Mouse (Mus musculus) neural tube, embryonic 15.5 days (tissue): Measurements from ENCODE around the gene St6galnac5. TPM values are rescaled to one million over a fixed set of nuclear protein-coding genes. Genes with fewer than 3 reads are reported as not detected.
"Not testable (repeated sequence)": the region's sequence is repeated elsewhere in the genome, so short reads cannot be mapped to it uniquely, and the experiment has no call there.

Source experiments
- ATAC-seq: fragments of 200-750 bp; cut with Nextera tagmentation; 2 replicates; pipeline ENCODE4 v1.8.0; 2017; ENCODE audit warnings: mild to moderate bottlenecking, moderate TSS enrichment, moderate library complexity; ENCODE audit not compliant: low FRiP score
- H3K27ac ChIP-seq: fragments of 300-500 bp; sonication (generic); replicated peaks from 2 replicates; pipeline ENCODE4 v1.5.1; 2015; ENCODE audit warnings: mild to moderate bottlenecking, inconsistent platforms
- H3K27me3 ChIP-seq: fragments of 300-500 bp; sonication (generic); replicated peaks from 2 replicates; pipeline ENCODE4 v1.6.1; 2015; ENCODE audit warnings: inconsistent platforms
- H3K36me3 ChIP-seq: fragments of 300-500 bp; sonication (generic); 2 replicates; pipeline ENCODE4 v1.6.1; 2015; ENCODE audit warnings: inconsistent platforms
- H3K4me1 ChIP-seq: fragments of 300-500 bp; sonication (generic); 2 replicates; pipeline ENCODE4 v1.6.1; 2015; ENCODE audit warnings: inconsistent platforms
- H3K4me2 ChIP-seq: fragments of 300-500 bp; sonication (generic); 2 replicates; pipeline ENCODE4 v1.6.1; 2015; ENCODE audit warnings: inconsistent platforms, mild to moderate bottlenecking, moderate library complexity
- H3K4me3 ChIP-seq: fragments of 300-500 bp; sonication (generic); replicated peaks from 2 replicates; pipeline ENCODE4 v1.5.1; 2015; ENCODE audit warnings: mild to moderate bottlenecking, inconsistent platforms
- H3K9ac ChIP-seq: fragments of 300-500 bp; sonication (generic); replicated peaks from 2 replicates; pipeline ENCODE4 v1.6.1; 2015; ENCODE audit warnings: mild to moderate bottlenecking, inconsistent platforms
- H3K9me3 ChIP-seq: fragments of 300-500 bp; sonication (generic); replicated peaks from 2 replicates; pipeline ENCODE4 v1.6.1; 2016; ENCODE audit warnings: inconsistent platforms
- WGBS: fragments of 180-500 bp; shearing (Covaris S2); methylation state at CpG from one replicate; pipeline ENCODE4 v1.1.7; 2015; ENCODE audit warnings: mixed read lengths; 5-methylcytosine and 5-hydroxymethylcytosine counted together
- polyA plus RNA-seq: library from polyadenylated mRNA; unstranded; fragments of >200 nt; fragmentation: Nextera tagmentation; extraction: Ambion mirVana; gene quantifications from 2 replicates; pipeline ENCODE4 v1.2.1, GENCODE M21; 2015

Gene St6galnac5
- polyA plus RNA-seq, 1 experiment from 2014 or later: 18.5 TPM

GRCm38 (mm10) chr3:152813905-152814304 lies 168.1 kb downstream of the St6galnac5 start:
- Histone ChIP-seq H3K9ac (no peak overlapping the region), H3K4me2 (no peak overlapping the region), H3K27ac (no peak overlapping the region), H3K27me3 (no peaks in the 10 kb centered on the region), H3K9me3 (no peaks in the 10 kb centered on the region), H3K4me3 (no peak overlapping the region), H3K36me3 (no peaks in the 10 kb centered on the region), H3K4me1 (peaks cover 4% of the 10 kb centered on the region; the same call in 1 of the 2 replicates)
- 73% methylated on average over 4 of the region's 4 CpGs for WGBS
- no peak for ATAC-seq

GRCm38 (mm10) chr3:152799738-152800431 lies 182.2 kb downstream of the St6galnac5 start:
- ATAC-seq: no peak
- no peak overlapping the region for H3K9ac ChIP-seq
- no peak overlapping the region for H3K4me3 ChIP-seq
- no peaks in the 10 kb centered on the region for H3K9me3 ChIP-seq
- no peaks in the 10 kb centered on the region for H3K4me1 ChIP-seq
- no peak overlapping the region for H3K4me2 ChIP-seq
- no peaks in the 10 kb centered on the region for H3K27me3 ChIP-seq
- WGBS: 84% methylated on average over 9 of the region's 9 CpGs
- no peaks in the 10 kb centered on the region for H3K36me3 ChIP-seq
- H3K27ac ChIP-seq: no peak overlapping the region

GRCm38 (mm10) chr3:152797354-152797753 lies 184.7 kb downstream of the St6galnac5 start:
- Histone ChIP-seq H3K9me3 (no peaks in the 10 kb centered on the region), H3K4me2 (no peak overlapping the region), H3K9ac (no peak overlapping the region), H3K27ac (no peak overlapping the region), H3K27me3 (no peaks in the 10 kb centered on the region), H3K36me3 (no peaks in the 10 kb centered on the region), H3K4me1 (no peaks in the 10 kb centered on the region), H3K4me3 (no peak overlapping the region)
- 19% methylated on average over 2 of the region's 2 CpGs for WGBS
- ATAC-seq: no peak

- Histone ChIP-seq H3K4me1 (no peaks in the 10 kb centered on the region), H3K4me2 (no peak overlapping the region), H3K9me3 (no peaks in the 10 kb centered on the region), H3K27me3 (no peaks in the 10 kb centered on the region), H3K9ac (no peak overlapping the region), H3K36me3 (no peaks in the 10 kb centered on the region), H3K27ac (no peak overlapping the region), H3K4me3 (no peak overlapping the region)
- no peak for ATAC-seq
- 74% methylated on average over 4 of the region's 4 CpGs for WGBS
These were observed 185.8 kb downstream of the St6galnac5 start for GRCm38 (mm10) chr3:152796216-152796615.

GRCm38 (mm10) chr3:152793006-152793405 lies 189.0 kb downstream of the St6galnac5 start:
- H3K27ac ChIP-seq: no peak overlapping the region
- H3K9me3 ChIP-seq: no peaks in the 10 kb centered on the region
- H3K9ac ChIP-seq: no peak overlapping the region
- ATAC-seq: no peak
- no peaks in the 10 kb centered on the region for H3K36me3 ChIP-seq
- no peak overlapping the region for H3K4me2 ChIP-seq
- no peaks in the 10 kb centered on the region for H3K27me3 ChIP-seq
- 87% methylated on average over 4 of the region's 4 CpGs for WGBS
- H3K4me1 ChIP-seq: no peaks in the 10 kb centered on the region
- no peak overlapping the region for H3K4me3 ChIP-seq

- Histone ChIP-seq H3K9me3 (no peaks in the 10 kb centered on the region), H3K36me3 (no peaks in the 10 kb centered on the region), H3K27me3 (no peaks in the 10 kb centered on the region), H3K4me3 (no peak overlapping the region), H3K27ac (no peak overlapping the region), H3K4me1 (no peaks in the 10 kb centered on the region), H3K4me2 (no peak overlapping the region), H3K9ac (no peak overlapping the region)
- WGBS: 89% methylated on average over 5 of the region's 5 CpGs
- no peak for ATAC-seq
These were observed 189.4 kb downstream of the St6galnac5 start for GRCm38 (mm10) chr3:152792601-152793000.

GRCm38 (mm10) chr3:152788301-152788953 lies 193.6 kb downstream of the St6galnac5 start:
- not testable (repeated sequence) for H3K4me1 ChIP-seq, H3K9ac ChIP-seq, H3K36me3 ChIP-seq, H3K27me3 ChIP-seq, ATAC-seq, H3K27ac ChIP-seq, H3K9me3 ChIP-seq, H3K4me2 ChIP-seq, H3K4me3 ChIP-seq
- 93% methylated on average over 5 of the region's 5 CpGs for WGBS

- not testable (repeated sequence) for H3K27me3 ChIP-seq, H3K9ac ChIP-seq, H3K4me1 ChIP-seq, H3K4me2 ChIP-seq, H3K9me3 ChIP-seq, H3K36me3 ChIP-seq, H3K27ac ChIP-seq, H3K4me3 ChIP-seq
- ATAC-seq: 0 out of 2 replicates have a peak, but pooled peaks have one; percentile 38
- 88% methylated on average over 7 of the region's 13 CpGs for WGBS
These were observed 197.7 kb downstream of the St6galnac5 start for GRCm38 (mm10) chr3:152784353-152784752.

- WGBS: 8% methylated on average over 7 of the region's 7 CpGs
- H3K4me3 ChIP-seq: no peak overlapping the region
- H3K27me3 ChIP-seq: no peaks in the 10 kb centered on the region
- no peak overlapping the region for H3K27ac ChIP-seq
- no peak overlapping the region for H3K9ac ChIP-seq
- peak; percentile 81; the same call in 1 of the 2 replicates for ATAC-seq
- H3K36me3 ChIP-seq: 0 out of 2 replicates have a peak, but pooled peaks cover 3% of the 10 kb centered on the region
- H3K4me1 ChIP-seq: peaks cover 2% of the 10 kb centered on the region
- no peak overlapping the region for H3K4me2 ChIP-seq
- no peaks in the 10 kb centered on the region for H3K9me3 ChIP-seq
These were observed 198.3 kb downstream of the St6galnac5 start for GRCm38 (mm10) chr3:152783792-152784191.

GRCm38 (mm10) chr3:152779819-152780218 lies 202.2 kb downstream of the St6galnac5 start:
- no peaks in the 10 kb centered on the region for H3K36me3 ChIP-seq
- no peak overlapping the region for H3K9ac ChIP-seq
- no peaks in the 10 kb centered on the region for H3K9me3 ChIP-seq
- 68% methylated on average over 4 of the region's 4 CpGs for WGBS
- no peak for ATAC-seq
- H3K4me1 ChIP-seq: peaks cover 2% of the 10 kb centered on the region
- H3K27me3 ChIP-seq: no peaks in the 10 kb centered on the region
- no peak overlapping the region for H3K4me2 ChIP-seq
- no peak overlapping the region for H3K4me3 ChIP-seq
- no peak overlapping the region for H3K27ac ChIP-seq

- H3K27me3 ChIP-seq: no peaks in the 10 kb centered on the region
- ATAC-seq: no peak
These were observed 205.0 kb downstream of the St6galnac5 start for GRCm38 (mm10) chr3:152776872-152777540.

GRCm38 (mm10) chr3:152776363-152776762 lies 205.7 kb downstream of the St6galnac5 start:
- Histone ChIP-seq H3K9me3 (no peaks in the 10 kb centered on the region), H3K27ac (no peak overlapping the region), H3K4me3 (no peak overlapping the region), H3K27me3 (no peaks in the 10 kb centered on the region), H3K9ac (no peak overlapping the region), H3K36me3 (no peaks in the 10 kb centered on the region), H3K4me1 (no peaks in the 10 kb centered on the region), H3K4me2 (no peak overlapping the region)
- 85% methylated on average over 6 of the region's 6 CpGs for WGBS
- ATAC-seq: no peak

More at GRCm38 (mm10) chr3:152776872-152777540, 205.0 kb downstream of the St6galnac5 start:
- Histone ChIP-seq H3K27ac (no peak overlapping the region), H3K9me3 (no peaks in the 10 kb centered on the region), H3K4me1 (no peaks in the 10 kb centered on the region), H3K4me2 (no peak overlapping the region), H3K36me3 (no peaks in the 10 kb centered on the region), H3K9ac (no peak overlapping the region), H3K4me3 (no peak overlapping the region)
- 88% methylated on average over 16 of the region's 16 CpGs for WGBS
